Mouse (Mus musculus) erythroid progenitor cell, adult 5-6 weeks (primary cell): Measurements from ENCODE around the gene Immp2l. TPM values are rescaled to one million over a fixed set of nuclear protein-coding genes. Genes with fewer than 3 reads are reported as not detected.

ENCODE experiments used
- ATAC-seq: replicated peaks from 2 replicates; pipeline ENCODE4 v1.8.0; 2016; ENCODE audit warnings: moderate number of reproducible peaks, mild to moderate bottlenecking, moderate TSS enrichment, inconsistent platforms; ENCODE audit not compliant: poor library complexity, low FRiP score, severe bottlenecking
- total RNA-seq, 2 experiments: library from RNA; stranded (forward) in 1 of 2; stranded (reverse) in 1 of 2; fragments of 150-400 nt in 1 of 2; fragments of 186-747, 209-891 nt in 1 of 2; gene quantifications; 2 replicates each; pipeline versions ENCODE4 v1.2.3 to v1.2.4; 2015 to 2017; ENCODE audit warnings: low replicate concordance in 2 of 2

Gene Immp2l
- total RNA-seq, 2 experiments from 2014 or later: 5.2 TPM; not detected in 1

- no peak for ATAC-seq
Observed at GRCm38 (mm10) chr12:41593401-41593800, 569.5 kb downstream of the Immp2l start.

- ATAC-seq: no peak
Observed at GRCm38 (mm10) chr12:41594037-41594436, 570.1 kb downstream of the Immp2l start.

GRCm38 (mm10) chr12:41615271-41615670 lies 591.4 kb downstream of the Immp2l start:
- no peak for ATAC-seq

- ATAC-seq: no peak
Observed at GRCm38 (mm10) chr12:41621341-41621740, 597.5 kb downstream of the Immp2l start.

- no peak for ATAC-seq
Observed at GRCm38 (mm10) chr12:41643262-41643661, 619.4 kb downstream of the Immp2l start.

- ATAC-seq: no peak
Observed at GRCm38 (mm10) chr12:41644802-41645551, 621.1 kb downstream of the Immp2l start.

GRCm38 (mm10) chr12:41646956-41647575 lies 623.2 kb downstream of the Immp2l start:
- ATAC-seq: no peak

- ATAC-seq: no peak
Observed at GRCm38 (mm10) chr12:41647675-41648074, 623.8 kb downstream of the Immp2l start.

- ATAC-seq: no peak
Observed at GRCm38 (mm10) chr12:41649826-41650541, 626.1 kb downstream of the Immp2l start.

- ATAC-seq: no peak
Observed at GRCm38 (mm10) chr12:41668280-41668679, 644.4 kb downstream of the Immp2l start.

GRCm38 (mm10) chr12:41669481-41669880 lies 645.6 kb downstream of the Immp2l start:
- ATAC-seq: no peak

GRCm38 (mm10) chr12:41674861-41675260 lies 651.0 kb downstream of the Immp2l start:
- ATAC-seq: no peak

GRCm38 (mm10) chr12:41680141-41680540 lies 656.3 kb downstream of the Immp2l start:
- no peak for ATAC-seq

GRCm38 (mm10) chr12:41682141-41682540 lies 658.3 kb downstream of the Immp2l start:
- no peak for ATAC-seq

GRCm38 (mm10) chr12:41689809-41690208 lies 665.9 kb downstream of the Immp2l start:
- no peak for ATAC-seq

- ATAC-seq: no peak
Observed at GRCm38 (mm10) chr12:41710608-41711007, 686.7 kb downstream of the Immp2l start.

GRCm38 (mm10) chr12:41716946-41717345 lies 693.1 kb downstream of the Immp2l start:
- ATAC-seq: no peak

GRCm38 (mm10) chr12:41724585-41724984 lies 700.7 kb downstream of the Immp2l start:
- no peak for ATAC-seq

GRCm38 (mm10) chr12:41726720-41727119 lies 702.8 kb downstream of the Immp2l start:
- no peak for ATAC-seq

- ATAC-seq: no peak
Observed at GRCm38 (mm10) chr12:41727221-41727620, 703.3 kb downstream of the Immp2l start.
